Comparison of ENCODE assay signal across 8 mouse cellular contexts in genomic region chr1:170839685-170840084, GRCm38 (mm10). TPM values are rescaled to one million over a fixed set of nuclear protein-coding genes. Genes with fewer than 3 reads are reported as not detected.
DNase-seq lines count a peak whose midpoint lies in the region; ATAC-seq lines count a peak whose summit lies in the region.

No protein-coding gene starts in this region.

- peak; percentile 62 for ATAC-seq in frontal cortex, adult (ENCODE audit: low TSS enrichment)
- ATAC-seq in megakaryocyte-erythroid progenitor cell, adult 5-6 weeks (replicated peaks; ENCODE audit: low FRiP score, low TSS enrichment, poor library complexity, severe bottlenecking) = 0 out of 2 replicates have a peak, but pooled peaks have one; percentile 53

- no peak for DNase-seq in frontal cortex, postnatal 36 days (ENCODE audit: low spot score in 2 of 2)
- peak; percentile 37 to 58 for DNase-seq in left cerebral cortex, postnatal 14 days (ENCODE audit: low spot score in 2 of 2)
- DNase-seq in left cerebral cortex, adult 9 months (ENCODE audit: low spot score in 2 of 2) = no peak
- peak; percentile 37 for DNase-seq in MN1 (ENCODE audit: low spot score)
- DNase-seq in left cerebral cortex, adult 18-20 months (ENCODE audit: low spot score in 2 of 2) = no peak
- no peak for DNase-seq in spleen, postnatal 4 days (ENCODE audit: low spot score in 2 of 2)

- intact Hi-C loops in left cerebral cortex, postnatal 14 days (cut with DNase I) = loop anchor here (2.0 to 5.0 kb wide), 2 partner anchors 207 to 547 kb away; no protein-coding TSS in a partner anchor

RNA-seq across cellular contexts. Expression of gene Atf6, which starts 27.9 kb away (rescaled TPM):
- 10 to 100 TPM; 33.2 to 34.6 TPM for total RNA-seq in left cerebral cortex, postnatal 14 days (2021)
- 12.5 and 12.6 TPM in 2 replicates for total RNA-seq in megakaryocyte-erythroid progenitor cell, adult 5-6 weeks (2014; fragmentation: Nextera tagmentation)
- 11.8 and 12.7 TPM in 2 replicates for total RNA-seq in megakaryocyte-erythroid progenitor cell, adult 5-6 weeks (2017)
- total RNA-seq in left cerebral cortex, adult 18-20 months (2021) = 10 to 100 TPM; 47.1 to 50.7 TPM

RNA-seq across cellular contexts. Expression of gene Gm26620, which starts 45.2 kb away (rescaled TPM):
- total RNA-seq in left cerebral cortex, postnatal 14 days (2021) = under 1 TPM in 1 of 2 experiments, not detected in 1; 0.57 TPM
- total RNA-seq in megakaryocyte-erythroid progenitor cell, adult 5-6 weeks (2014; fragmentation: Nextera tagmentation) = 1.3 TPM in 1 of 2 replicates, not detected in the other
- total RNA-seq in megakaryocyte-erythroid progenitor cell, adult 5-6 weeks (2017) = 0.75 and 1.0 TPM in 2 replicates
- under 1 TPM; 0.45 to 0.79 TPM for total RNA-seq in left cerebral cortex, adult 18-20 months (2021)

RNA-seq across cellular contexts. Expression of gene Dusp12, which starts 45.7 kb away (rescaled TPM):
- total RNA-seq in left cerebral cortex, postnatal 14 days (2021) = 10 to 100 TPM; 14.3 to 15.9 TPM
- total RNA-seq in megakaryocyte-erythroid progenitor cell, adult 5-6 weeks (2014; fragmentation: Nextera tagmentation) = 22.9 and 24.2 TPM in 2 replicates
- 9.7 and 12.5 TPM in 2 replicates for total RNA-seq in megakaryocyte-erythroid progenitor cell, adult 5-6 weeks (2017)
- 10 to 100 TPM; 15.1 to 16.7 TPM for total RNA-seq in left cerebral cortex, adult 18-20 months (2021)

Comparison
In these comparisons a context has a peak if more than half of its experiments do, and no peak if none do; other contexts are left out.
1. DNase-seq: peak in left cerebral cortex, postnatal 14 days (2 of 2) and MN1 (single experiment); none in frontal cortex, postnatal 36 days (0 of 2), left cerebral cortex, adult 9 months (0 of 2), left cerebral cortex, adult 18-20 months (0 of 2) and spleen, postnatal 4 days (0 of 2).